Mouse (Mus musculus) liver, embryonic 13.5 days (tissue): ENCODE data around the gene Baz2b. TPM values are rescaled to one million over a fixed set of nuclear protein-coding genes. Genes with fewer than 3 reads are reported as not detected.
"Not testable (repeated sequence)": the region's sequence is repeated elsewhere in the genome, so short reads cannot be mapped to it uniquely, and the experiment has no call there.

Experiments used
- ATAC-seq: fragments of 200-750 bp; cut with Nextera tagmentation; 2 replicates; pipeline ENCODE4 v1.8.0; 2017; ENCODE audit warnings: low read depth, mild to moderate bottlenecking, moderate number of reproducible peaks, moderate library complexity
- DNase-seq: peaks from one replicate; pipeline ENCODE4 v3.0.0; 2022
- H3K27ac ChIP-seq: fragments of 300-500 bp; sonication (generic); 2 replicates; pipeline ENCODE4 v1.5.1; 2015; ENCODE audit warnings: moderate library complexity, mild to moderate bottlenecking, inconsistent platforms
- H3K27me3 ChIP-seq: fragments of 300-500 bp; sonication (generic); 2 replicates; pipeline ENCODE4 v1.6.1; 2015; ENCODE audit warnings: mild to moderate bottlenecking, inconsistent platforms
- H3K36me3 ChIP-seq: fragments of 300-500 bp; sonication (generic); 2 replicates; pipeline ENCODE4 v1.6.1; 2015; ENCODE audit warnings: mild to moderate bottlenecking, inconsistent platforms
- H3K4me1 ChIP-seq: fragments of 300-500 bp; sonication (generic); replicated peaks from 2 replicates; pipeline ENCODE4 v1.6.1; 2015; ENCODE audit warnings: inconsistent platforms
- H3K4me2 ChIP-seq: fragments of 300-500 bp; sonication (generic); 2 replicates; pipeline ENCODE4 v1.6.1; 2015; ENCODE audit warnings: inconsistent platforms, mild to moderate bottlenecking, moderate library complexity
- H3K4me3 ChIP-seq: fragments of 300-500 bp; sonication (generic); replicated peaks from 2 replicates; pipeline ENCODE4 v1.5.1; 2015; ENCODE audit warnings: mild to moderate bottlenecking, inconsistent platforms
- H3K9ac ChIP-seq: fragments of 300-500 bp; sonication (generic); 2 replicates; pipeline ENCODE4 v1.6.1; 2015; ENCODE audit warnings: mild to moderate bottlenecking, inconsistent platforms
- H3K9me3 ChIP-seq: fragments of 300-500 bp; sonication (generic); replicated peaks from 2 replicates; pipeline ENCODE4 v1.6.1; 2016; ENCODE audit warnings: inconsistent platforms
- WGBS: fragments of 180-500 bp; shearing (Covaris S2); methylation state at CpG from one replicate; pipeline ENCODE4 v1.1.7; 2015; ENCODE audit not compliant: insufficient replicate concordance; 5-methylcytosine and 5-hydroxymethylcytosine counted together
- polyA plus RNA-seq: library from polyadenylated mRNA; unstranded; fragments of >200 nt; fragmentation: Nextera tagmentation; extraction: Ambion mirVana; gene quantifications from 2 replicates; pipeline ENCODE4 v1.2.1, GENCODE M21; 2015

Baz2b gene
- polyA plus RNA-seq, 1 experiment from 2014 or later, result 14.4 TPM

- DNase-seq (peak; percentile 68), ATAC-seq (peak; percentile 97)
- Histone ChIP-seq H3K4me1 (peaks cover 16% of the 10 kb centered on the region), H3K9ac (no peak overlapping the region), H3K27ac (peak overlapping the region; percentile 58), H3K4me2 (peak overlapping the region; percentile 28), H3K9me3 (no peaks in the 10 kb centered on the region), H3K36me3 (no peaks in the 10 kb centered on the region), H3K27me3 (no peaks in the 10 kb centered on the region), H3K4me3 (no peak overlapping the region)
- 11% methylated on average over 2 of the region's 2 CpGs for WGBS
Observed at GRCm38 (mm10) chr2:60163744-60164143, 45.9 kb downstream of the Baz2b start.

GRCm38 (mm10) chr2:60152481-60152880 lies 57.2 kb downstream of the Baz2b start:
- H3K27me3 ChIP-seq, result no peaks in the 10 kb centered on the region
- 80% methylated on average over 2 of the region's 2 CpGs for WGBS
- H3K9me3 ChIP-seq, result no peaks in the 10 kb centered on the region
- H3K4me1 ChIP-seq, result peaks cover 5% of the 10 kb centered on the region; the same call in 1 of the 2 replicates
- H3K27ac ChIP-seq, result no peak overlapping the region
- ATAC-seq (no peak), DNase-seq (no peak)
- no peak overlapping the region for H3K4me3 ChIP-seq
- H3K36me3 ChIP-seq, result no peaks in the 10 kb centered on the region
- H3K4me2 ChIP-seq, result no peak overlapping the region
- no peak overlapping the region for H3K9ac ChIP-seq

GRCm38 (mm10) chr2:60148651-60149050 lies 61.0 kb downstream of the Baz2b start:
- Histone ChIP-seq H3K36me3 (no peaks in the 10 kb centered on the region), H3K4me2 (no peak overlapping the region), H3K9me3 (no peaks in the 10 kb centered on the region), H3K4me1 (peaks cover 15% of the 10 kb centered on the region), H3K4me3 (no peak overlapping the region), H3K27ac (no peak overlapping the region), H3K27me3 (no peaks in the 10 kb centered on the region), H3K9ac (no peak overlapping the region)
- ATAC-seq (no peak), DNase-seq (no peak)
- WGBS, result 76% methylated on average over 5 of the region's 5 CpGs

GRCm38 (mm10) chr2:60147428-60147827 lies 62.2 kb downstream of the Baz2b start:
- no peaks in the 10 kb centered on the region for H3K9me3 ChIP-seq
- H3K4me1 ChIP-seq, result peaks cover 27% of the 10 kb centered on the region
- no peaks in the 10 kb centered on the region for H3K36me3 ChIP-seq
- H3K4me3 ChIP-seq, result no peak overlapping the region
- no peak overlapping the region for H3K4me2 ChIP-seq
- ATAC-seq (no peak), DNase-seq (no peak)
- H3K27ac ChIP-seq, result no peak overlapping the region
- no peaks in the 10 kb centered on the region for H3K27me3 ChIP-seq
- no peak overlapping the region for H3K9ac ChIP-seq
- 49% methylated on average over 3 of the region's 3 CpGs for WGBS

GRCm38 (mm10) chr2:60145742-60146141 lies 63.9 kb downstream of the Baz2b start:
- Histone ChIP-seq H3K9ac (no peak overlapping the region), H3K27me3 (no peaks in the 10 kb centered on the region), H3K36me3 (no peaks in the 10 kb centered on the region), H3K4me2 (no peak overlapping the region), H3K4me1 (peaks cover 42% of the 10 kb centered on the region), H3K4me3 (no peak overlapping the region), H3K9me3 (no peaks in the 10 kb centered on the region), H3K27ac (no peak overlapping the region)
- 78% methylated on average over 6 of the region's 6 CpGs for WGBS
- ATAC-seq (no peak), DNase-seq (no peak)

- ATAC-seq (peak; percentile 68), DNase-seq (no peak)
- H3K36me3 ChIP-seq, result no peaks in the 10 kb centered on the region
- H3K4me3 ChIP-seq, result no peak overlapping the region
- H3K4me1 ChIP-seq, result peaks cover 58% of the 10 kb centered on the region
- H3K4me2 ChIP-seq, result peak overlapping the region; percentile 55
- WGBS, result 45% methylated on average over 5 of the region's 5 CpGs
- no peak overlapping the region for H3K9ac ChIP-seq
- no peaks in the 10 kb centered on the region for H3K27me3 ChIP-seq
- no peaks in the 10 kb centered on the region for H3K9me3 ChIP-seq
- peak overlapping the region; percentile 94 for H3K27ac ChIP-seq
Observed at GRCm38 (mm10) chr2:60143383-60143782, 66.3 kb downstream of the Baz2b start.

- peak overlapping the region; percentile 94 for H3K27ac ChIP-seq
- peak overlapping the region; percentile 42 for H3K9ac ChIP-seq
- DNase-seq (peak; percentile 59), ATAC-seq (peak; percentile 89)
- no peaks in the 10 kb centered on the region for H3K36me3 ChIP-seq
- H3K4me1 ChIP-seq, result peaks cover 69% of the 10 kb centered on the region
- no peaks in the 10 kb centered on the region for H3K27me3 ChIP-seq
- WGBS, result 14% methylated on average over 2 of the region's 2 CpGs
- 0 out of 2 replicates have a peak overlapping the region, but pooled peaks have one; percentile 6 for H3K4me3 ChIP-seq
- peak overlapping the region; percentile 55 for H3K4me2 ChIP-seq
- H3K9me3 ChIP-seq, result no peaks in the 10 kb centered on the region
Observed at GRCm38 (mm10) chr2:60142281-60142680, 67.4 kb downstream of the Baz2b start.

GRCm38 (mm10) chr2:60138751-60139162 lies 70.9 kb downstream of the Baz2b start:
- Histone ChIP-seq H3K27me3 (no peaks in the 10 kb centered on the region), H3K4me3 (no peak overlapping the region), H3K36me3 (no peaks in the 10 kb centered on the region), H3K9ac (no peak overlapping the region), H3K27ac (peak overlapping the region; percentile 44), H3K4me1 (peaks cover 68% of the 10 kb centered on the region), H3K9me3 (no peaks in the 10 kb centered on the region), H3K4me2 (no peak overlapping the region)
- 7% methylated on average over 7 of the region's 7 CpGs for WGBS
- ATAC-seq (no peak), DNase-seq (no peak)

GRCm38 (mm10) chr2:60135796-60136195 lies 73.8 kb downstream of the Baz2b start:
- no peak overlapping the region for H3K9ac ChIP-seq
- H3K9me3 ChIP-seq, result no peaks in the 10 kb centered on the region
- DNase-seq (no peak), ATAC-seq (no peak)
- H3K4me2 ChIP-seq, result no peak overlapping the region
- H3K27ac ChIP-seq, result no peak overlapping the region
- peaks cover 45% of the 10 kb centered on the region for H3K4me1 ChIP-seq
- no peaks in the 10 kb centered on the region for H3K36me3 ChIP-seq
- no peak overlapping the region for H3K4me3 ChIP-seq
- no peaks in the 10 kb centered on the region for H3K27me3 ChIP-seq
- WGBS, result 22% methylated on average over 2 of the region's 2 CpGs

GRCm38 (mm10) chr2:60134958-60135357 lies 74.7 kb downstream of the Baz2b start:
- not testable (repeated sequence) for DNase-seq, H3K36me3 ChIP-seq, H3K9ac ChIP-seq, H3K9me3 ChIP-seq, H3K27me3 ChIP-seq, H3K4me2 ChIP-seq, H3K4me3 ChIP-seq, ATAC-seq, H3K27ac ChIP-seq
- WGBS, result 76% methylated on average over 7 of the region's 7 CpGs
- H3K4me1 ChIP-seq, result peaks cover 46% of the 10 kb centered on the region

- H3K4me2 ChIP-seq, result no peak overlapping the region
- H3K27me3 ChIP-seq, result no peaks in the 10 kb centered on the region
- H3K4me1 ChIP-seq, result peaks cover 29% of the 10 kb centered on the region
- no peak for ATAC-seq
- no peak overlapping the region for H3K9ac ChIP-seq
- WGBS, result 42% methylated on average over 2 of the region's 2 CpGs
- no peaks in the 10 kb centered on the region for H3K36me3 ChIP-seq
- H3K9me3 ChIP-seq, result no peaks in the 10 kb centered on the region
- H3K27ac ChIP-seq, result no peak overlapping the region
- no peak for DNase-seq
- H3K4me3 ChIP-seq, result no peak overlapping the region
Observed at GRCm38 (mm10) chr2:60133072-60133471, 76.6 kb downstream of the Baz2b start.

- DNase-seq (no peak), ATAC-seq (no peak)
- Histone ChIP-seq H3K27me3 (no peaks in the 10 kb centered on the region), H3K4me2 (no peak overlapping the region), H3K27ac (no peak overlapping the region), H3K4me3 (no peak overlapping the region), H3K36me3 (no peaks in the 10 kb centered on the region), H3K4me1 (peaks cover 23% of the 10 kb centered on the region), H3K9ac (no peak overlapping the region), H3K9me3 (no peaks in the 10 kb centered on the region)
- WGBS, result 73% methylated on average over 10 of the region's 10 CpGs
Observed at GRCm38 (mm10) chr2:60132269-60133042, 77.2 kb downstream of the Baz2b start.
